Mouse (Mus musculus): ENCODE measurements around the gene Dhrs7. TPM values are rescaled to one million over a fixed set of nuclear protein-coding genes. Genes with fewer than 3 reads are reported as not detected.
A peak's percentile ranks its signal among the peaks of the same experiment; 100 is the strongest.

Dhrs7 gene
- polyA plus RNA-seq, 1 experiment from 2014 or later = 12.9 TPM

DNA sequence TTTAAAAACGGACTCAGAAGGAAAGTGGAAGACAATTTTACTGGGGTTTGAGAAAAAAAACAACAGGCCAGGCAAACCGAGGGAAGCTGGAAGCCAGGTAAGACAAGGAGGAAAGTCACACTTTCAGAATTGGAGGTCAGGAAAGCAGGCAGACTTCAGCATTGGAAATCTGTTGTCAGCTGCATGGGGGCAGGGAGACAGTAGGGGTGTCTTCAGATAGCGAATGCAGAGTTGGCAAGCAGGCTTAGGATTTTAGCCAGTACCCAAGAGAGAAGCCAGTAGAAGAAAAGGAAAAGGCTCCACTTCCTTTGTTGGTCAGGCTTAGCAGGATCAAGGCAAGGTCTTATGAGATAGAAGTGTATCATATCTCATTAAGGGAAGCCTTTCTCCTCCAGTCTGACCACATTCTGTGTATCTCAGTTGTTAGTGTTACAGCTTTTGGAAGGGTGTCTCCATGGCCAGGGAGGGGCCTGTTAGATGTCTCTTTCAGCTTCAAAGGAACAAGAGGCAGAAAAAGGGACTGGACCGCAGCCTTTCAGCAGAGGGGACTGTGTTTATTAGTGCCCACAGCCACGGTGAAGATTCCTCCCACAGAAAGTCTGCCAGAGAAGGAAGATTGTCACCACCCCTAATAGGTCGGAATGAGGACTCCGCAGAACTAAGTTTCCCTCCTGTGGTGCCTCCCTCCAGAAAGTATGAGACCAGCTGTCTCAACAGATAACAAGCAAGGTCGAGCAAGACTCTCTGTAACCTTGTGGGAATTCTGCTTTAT, 18.0 kb upstream of the Dhrs7 start:
- no peaks in the 10 kb centered on the region for H3K36me3 ChIP-seq
- H3K27me3 ChIP-seq = no peaks in the 10 kb centered on the region
- no peak overlapping the region for H3K4me3 ChIP-seq (replicated peaks)
- WGBS (ENCODE audit: insufficient replicate concordance) = 29% methylated on average over 8 of the region's 8 CpGs
- H3K9me3 ChIP-seq (replicated peaks) = no peaks in the 10 kb centered on the region
- no peak for DNase-seq
- H3K4me2 ChIP-seq = peak overlapping the region; percentile 32
- ATAC-seq (ENCODE audit: low read depth) = peak; percentile 93
- peaks cover 18% of the 10 kb centered on the region for H3K4me1 ChIP-seq (replicated peaks)
- H3K27ac ChIP-seq = peak overlapping the region; percentile 13; the same call in 1 of the 2 replicates
- H3K9ac ChIP-seq = no peak overlapping the region

DNA sequence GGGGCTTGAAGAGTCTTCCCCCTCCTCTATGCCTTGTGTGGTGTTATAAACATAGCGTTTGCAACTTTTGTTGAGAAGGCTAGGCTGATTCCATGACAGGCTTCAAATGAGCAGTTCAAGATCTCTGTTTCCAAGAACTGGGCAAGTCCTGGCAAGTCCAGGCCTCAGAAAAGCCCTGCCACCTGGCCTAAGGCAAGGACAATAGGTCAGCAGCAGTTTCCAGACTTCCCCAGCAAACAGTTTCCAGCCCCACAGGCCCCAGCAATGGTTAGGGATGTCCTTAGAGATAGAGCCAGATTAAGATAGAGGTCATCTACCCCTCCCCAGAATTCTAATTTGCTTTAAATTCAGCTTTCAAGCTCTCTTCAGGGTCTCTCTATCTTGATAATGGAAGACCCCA, 17.2 kb upstream of the Dhrs7 start:
- Histone ChIP-seq H3K4me2 (no peak overlapping the region), H3K4me3 (replicated peaks) (no peak overlapping the region), H3K27ac (no peak overlapping the region), H3K4me1 (replicated peaks) (peaks cover 18% of the 10 kb centered on the region), H3K9ac (no peak overlapping the region), H3K36me3 (no peaks in the 10 kb centered on the region), H3K9me3 (replicated peaks) (no peaks in the 10 kb centered on the region), H3K27me3 (no peaks in the 10 kb centered on the region)
- WGBS (ENCODE audit: insufficient replicate concordance) = 82% methylated on average over 1 of the region's 1 CpGs
- no peak for DNase-seq
- ATAC-seq (ENCODE audit: low read depth) = no peak

DNA sequence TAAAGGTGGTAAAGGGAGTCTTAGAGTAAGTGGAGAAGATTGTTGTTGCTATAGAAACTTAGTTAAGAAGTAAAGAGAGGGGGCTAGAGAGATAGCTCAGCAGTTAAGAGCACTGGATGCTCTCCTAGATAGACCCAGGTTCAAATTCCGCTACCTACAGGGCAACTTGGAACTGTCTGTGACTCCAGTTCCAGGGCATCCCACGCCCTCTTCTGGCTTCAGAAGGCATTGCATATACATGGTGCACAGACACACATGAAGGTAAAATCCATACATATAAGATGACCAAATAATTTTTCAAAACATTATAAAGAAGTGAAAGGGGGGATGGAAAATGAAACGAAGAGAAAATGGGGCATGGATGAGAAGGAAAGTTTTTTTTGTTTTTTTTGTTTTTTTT, 14.9 kb upstream of the Dhrs7 start:
- Histone ChIP-seq H3K4me2 (no peak overlapping the region), H3K36me3 (no peaks in the 10 kb centered on the region), H3K9ac (no peak overlapping the region), H3K9me3 (replicated peaks) (no peaks in the 10 kb centered on the region), H3K4me1 (replicated peaks) (peaks cover 18% of the 10 kb centered on the region), H3K27ac (no peak overlapping the region), H3K27me3 (no peaks in the 10 kb centered on the region), H3K4me3 (replicated peaks) (no peak overlapping the region)
- DNase-seq = no peak
- 51% methylated on average over 3 of the region's 3 CpGs for WGBS (ENCODE audit: insufficient replicate concordance)
- ATAC-seq (ENCODE audit: low read depth) = no peak

DNA sequence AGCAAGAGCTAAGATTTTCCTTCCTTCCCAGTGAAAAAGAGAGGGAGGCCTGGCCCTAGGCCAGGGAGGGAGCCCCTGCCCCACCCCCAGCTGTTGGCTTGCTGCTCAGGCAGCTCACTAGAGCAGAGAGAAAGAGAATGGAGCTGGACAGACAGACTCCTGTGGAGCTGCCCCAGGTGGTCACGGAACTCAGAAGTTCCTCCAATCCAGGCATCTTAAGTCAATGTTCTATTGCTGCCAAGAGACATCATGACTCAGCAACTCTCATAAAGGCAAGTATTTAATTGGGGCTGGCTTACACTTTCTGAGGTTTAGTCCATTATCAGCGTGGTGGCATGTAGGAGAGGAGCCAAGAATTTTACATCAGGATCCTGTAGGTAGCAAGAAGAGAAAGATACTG, 10.1 kb upstream of the Dhrs7 start:
- 49% methylated on average over 2 of the region's 2 CpGs for WGBS (ENCODE audit: insufficient replicate concordance)
- H3K9me3 ChIP-seq (replicated peaks) = no peaks in the 10 kb centered on the region
- no peak overlapping the region for H3K4me3 ChIP-seq (replicated peaks)
- no peaks in the 10 kb centered on the region for H3K36me3 ChIP-seq
- H3K4me2 ChIP-seq = no peak overlapping the region
- no peak for ATAC-seq (ENCODE audit: low read depth)
- no peak for DNase-seq
- no peaks in the 10 kb centered on the region for H3K27me3 ChIP-seq
- no peak overlapping the region for H3K9ac ChIP-seq
- no peak overlapping the region for H3K27ac ChIP-seq
- no peaks in the 10 kb centered on the region; the same call in 1 of the 2 replicates for H3K4me1 ChIP-seq (replicated peaks)

DNA sequence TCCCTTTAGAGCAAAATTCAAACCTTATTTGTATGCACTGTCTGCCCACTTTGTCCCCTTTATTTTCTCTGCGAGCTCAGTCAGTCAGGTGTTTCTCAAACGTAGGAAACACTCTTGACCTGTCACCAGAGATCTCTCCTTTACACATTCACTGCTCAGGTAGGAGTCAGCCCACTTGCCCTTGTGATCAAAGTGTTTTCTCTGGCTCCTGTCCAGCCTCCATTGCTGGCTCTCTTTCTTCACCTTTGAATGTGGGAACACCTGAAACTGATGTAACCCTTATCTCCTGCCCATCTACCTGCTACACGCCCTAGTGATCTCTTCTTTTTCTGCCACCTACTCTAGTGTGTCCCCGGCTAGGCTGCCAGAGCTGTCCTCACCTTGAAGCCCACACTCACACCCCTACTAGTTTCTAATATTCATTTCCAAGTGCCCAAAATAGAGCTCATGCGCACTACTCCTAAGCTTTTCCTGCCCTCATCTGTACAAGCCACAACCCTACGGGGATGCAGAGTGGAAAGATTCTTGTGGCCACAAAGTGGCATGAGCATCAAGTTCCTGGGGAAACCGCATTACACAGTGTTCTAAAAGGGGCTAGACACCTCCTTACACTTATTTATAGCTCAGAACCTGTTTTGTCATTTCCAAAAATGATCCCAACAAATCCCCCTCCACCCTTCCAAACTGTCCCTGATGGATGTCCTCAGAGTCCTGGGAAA, 9.5 kb upstream of the Dhrs7 start:
- ATAC-seq (ENCODE audit: low read depth) = no peak
- 47% methylated on average over 7 of the region's 7 CpGs for WGBS (ENCODE audit: insufficient replicate concordance)
- H3K4me2 ChIP-seq = no peak overlapping the region
- H3K9ac ChIP-seq = no peak overlapping the region
- no peak overlapping the region for H3K27ac ChIP-seq
- no peak overlapping the region for H3K4me3 ChIP-seq (replicated peaks)
- H3K4me1 ChIP-seq (replicated peaks) = no peaks in the 10 kb centered on the region; the same call in 1 of the 2 replicates
- no peaks in the 10 kb centered on the region for H3K9me3 ChIP-seq (replicated peaks)
- no peaks in the 10 kb centered on the region for H3K27me3 ChIP-seq
- no peak for DNase-seq
- no peaks in the 10 kb centered on the region for H3K36me3 ChIP-seq

DNA sequence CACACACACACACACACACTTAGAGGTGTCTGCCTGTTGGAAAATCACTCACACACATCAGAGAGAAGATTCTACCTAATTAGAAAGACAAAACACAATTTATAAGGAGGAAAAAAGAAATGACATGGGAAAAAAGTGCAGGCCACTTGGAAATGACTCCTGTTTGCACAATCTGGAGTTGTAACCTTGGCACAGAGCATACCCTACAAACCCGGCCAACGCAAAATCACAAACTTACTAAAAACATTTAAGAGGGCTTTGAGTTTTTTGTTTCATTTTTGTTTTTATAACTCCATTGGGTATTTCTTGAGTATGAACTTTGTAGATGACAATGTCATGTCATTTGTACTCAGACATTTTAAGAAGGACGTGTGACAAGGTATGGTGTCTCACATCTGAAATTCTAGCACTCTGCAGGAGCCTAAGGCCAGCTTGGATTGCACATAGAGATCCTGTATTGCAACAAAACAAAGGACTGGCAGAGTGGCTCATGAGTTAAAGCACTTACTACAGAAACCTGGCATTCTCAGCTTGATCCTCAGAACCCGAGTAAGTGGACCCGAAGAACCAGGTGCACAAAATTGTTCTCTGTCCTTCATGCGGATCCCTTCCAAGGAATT, 6.9 kb upstream of the Dhrs7 start:
- DNase-seq (no peak), ATAC-seq (ENCODE audit: low read depth) (no peak)
- Histone ChIP-seq H3K4me3 (replicated peaks) (no peak overlapping the region), H3K27ac (no peak overlapping the region), H3K9me3 (replicated peaks) (no peaks in the 10 kb centered on the region), H3K27me3 (no peaks in the 10 kb centered on the region), H3K9ac (no peak overlapping the region), H3K4me2 (no peak overlapping the region), H3K4me1 (replicated peaks) (no peaks in the 10 kb centered on the region; the same call in 1 of the 2 replicates), H3K36me3 (no peaks in the 10 kb centered on the region)
- 76% methylated on average over 6 of the region's 6 CpGs for WGBS (ENCODE audit: insufficient replicate concordance)

DNA sequence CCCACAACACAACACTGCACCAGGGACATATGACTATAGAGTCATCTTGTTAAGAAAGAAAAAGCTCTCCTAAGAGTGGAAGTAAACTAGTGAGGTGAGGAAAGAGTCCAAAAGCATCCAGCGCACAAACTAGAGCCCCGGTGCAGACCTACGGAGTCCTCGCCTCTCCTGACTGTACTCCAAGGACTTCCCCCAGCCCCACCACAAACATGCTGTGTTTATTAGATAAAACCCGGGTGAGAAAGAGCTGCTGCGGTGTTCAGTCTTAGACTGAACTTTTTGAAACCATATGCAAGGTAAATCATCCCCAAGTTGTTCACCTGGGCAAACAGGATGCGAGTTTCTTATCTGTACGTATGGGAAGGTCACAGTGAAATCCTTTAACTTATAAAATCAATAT, 6.2 kb upstream of the Dhrs7 start:
- no peaks in the 10 kb centered on the region for H3K27me3 ChIP-seq
- no peak overlapping the region for H3K4me3 ChIP-seq (replicated peaks)
- no peak overlapping the region for H3K4me2 ChIP-seq
- ATAC-seq (ENCODE audit: low read depth) = no peak
- H3K9me3 ChIP-seq (replicated peaks) = no peaks in the 10 kb centered on the region
- H3K27ac ChIP-seq = no peak overlapping the region
- 26% methylated on average over 8 of the region's 8 CpGs for WGBS (ENCODE audit: insufficient replicate concordance)
- no peak for DNase-seq
- H3K4me1 ChIP-seq (replicated peaks) = no peaks in the 10 kb centered on the region; the same call in 1 of the 2 replicates
- no peaks in the 10 kb centered on the region for H3K36me3 ChIP-seq
- no peak overlapping the region for H3K9ac ChIP-seq

DNA sequence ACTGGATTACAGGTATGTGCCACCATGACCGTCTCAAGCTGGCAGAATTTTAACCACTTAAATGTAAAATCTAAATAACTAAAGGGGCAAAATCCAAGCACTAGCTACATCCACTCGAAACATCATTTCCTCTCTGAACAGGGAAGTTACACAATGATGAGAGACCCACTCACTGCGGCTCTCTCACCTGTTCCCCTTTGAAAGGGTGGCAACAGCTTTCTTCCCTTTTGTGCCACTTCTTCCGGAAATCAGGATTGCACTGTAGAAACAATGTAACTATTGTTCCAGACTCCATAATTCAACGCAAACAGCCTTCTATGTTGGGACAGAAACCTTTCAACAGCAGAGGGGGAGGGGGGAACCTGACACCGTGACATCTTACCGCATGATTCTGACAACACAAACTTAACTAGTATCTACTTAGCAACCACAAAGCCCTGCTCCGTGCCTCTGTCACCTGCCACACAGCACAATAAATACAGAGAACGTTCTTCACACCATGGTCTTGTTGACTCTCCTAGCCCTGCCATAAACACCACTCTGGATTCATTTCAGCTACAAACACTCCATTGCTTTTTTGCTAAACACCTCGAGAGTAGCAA, 3.3 kb upstream of the Dhrs7 start:
- H3K27ac ChIP-seq = no peak overlapping the region
- H3K36me3 ChIP-seq = no peaks in the 10 kb centered on the region
- H3K9me3 ChIP-seq (replicated peaks) = no peaks in the 10 kb centered on the region
- no peak overlapping the region for H3K9ac ChIP-seq
- H3K27me3 ChIP-seq = no peaks in the 10 kb centered on the region
- no peak overlapping the region for H3K4me3 ChIP-seq (replicated peaks)
- H3K4me1 ChIP-seq (replicated peaks) = peaks cover 18% of the 10 kb centered on the region
- DNase-seq (no peak), ATAC-seq (ENCODE audit: low read depth) (no peak)
- H3K4me2 ChIP-seq = no peak overlapping the region
- WGBS (ENCODE audit: insufficient replicate concordance) = 54% methylated on average over 10 of the region's 10 CpGs

DNA sequence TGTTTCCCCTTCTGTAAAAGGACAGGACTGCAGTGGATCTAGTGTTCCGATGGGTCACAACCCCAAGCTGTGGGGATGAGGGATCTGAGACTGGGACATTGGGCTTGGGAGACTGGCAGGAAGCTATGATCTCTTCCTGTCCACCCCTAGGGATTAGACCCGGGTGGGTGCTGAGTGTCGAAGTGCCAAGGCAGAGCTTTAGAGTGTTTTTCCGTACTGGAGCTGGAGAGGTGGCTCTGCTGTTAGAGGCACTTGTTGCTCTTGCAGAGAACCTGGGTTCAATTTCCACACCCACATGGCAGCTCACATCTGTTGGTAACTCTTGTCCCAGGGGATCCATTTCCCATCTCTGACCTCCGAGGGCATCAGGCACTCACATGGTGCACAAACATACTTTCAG, 1.3 kb upstream of the Dhrs7 start:
- Histone ChIP-seq H3K4me3 (replicated peaks) (no peak overlapping the region), H3K4me1 (replicated peaks) (peaks cover 18% of the 10 kb centered on the region), H3K36me3 (no peaks in the 10 kb centered on the region), H3K27me3 (no peaks in the 10 kb centered on the region), H3K4me2 (no peak overlapping the region), H3K27ac (no peak overlapping the region), H3K9ac (no peak overlapping the region), H3K9me3 (replicated peaks) (no peaks in the 10 kb centered on the region)
- 71% methylated on average over 5 of the region's 5 CpGs for WGBS (ENCODE audit: insufficient replicate concordance)
- ATAC-seq (ENCODE audit: low read depth) (no peak), DNase-seq (no peak)

DNA sequence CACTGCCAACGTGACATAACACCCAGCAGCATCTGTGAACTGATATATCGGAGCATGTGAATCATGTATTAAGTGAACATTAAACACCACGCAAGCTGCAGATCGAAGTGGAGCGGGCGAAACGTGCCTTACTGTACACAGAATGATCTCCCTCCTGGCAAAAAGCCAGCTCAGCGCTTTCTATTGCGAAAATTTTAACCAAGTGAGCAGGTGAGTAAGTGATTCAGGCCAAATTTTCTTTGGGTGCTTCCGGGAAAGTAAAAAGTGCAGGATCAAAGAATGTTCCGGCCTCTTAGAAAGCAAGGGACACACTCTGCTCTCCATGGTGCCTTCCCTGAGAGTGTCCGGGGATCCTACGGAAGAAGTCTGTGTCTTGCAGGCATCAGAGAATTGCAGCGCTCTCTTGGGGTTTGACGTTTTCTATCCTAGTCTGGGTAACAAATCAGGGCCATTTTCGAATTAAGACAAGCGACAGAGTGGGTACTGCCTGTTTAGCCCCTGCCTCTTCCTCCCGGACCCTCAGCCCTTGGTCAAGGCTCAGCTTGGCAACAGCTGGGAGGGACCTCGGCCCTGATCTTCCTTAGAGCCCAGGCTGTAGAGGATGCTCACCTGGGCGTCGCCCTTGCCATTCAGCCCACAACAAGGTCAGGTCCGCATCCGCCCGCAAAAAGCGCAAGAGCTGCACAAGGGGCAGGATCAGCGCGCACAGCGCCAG, 532 bp downstream of the Dhrs7 start:
- DNase-seq = no peak
- H3K9ac ChIP-seq = peak overlapping the region; percentile 69
- H3K27me3 ChIP-seq = no peaks in the 10 kb centered on the region
- peak overlapping the region; percentile 54; the same call in 1 of the 2 replicates for H3K27ac ChIP-seq
- no peaks in the 10 kb centered on the region for H3K36me3 ChIP-seq
- peak overlapping the region; percentile 65 for H3K4me3 ChIP-seq (replicated peaks)
- H3K9me3 ChIP-seq (replicated peaks) = no peaks in the 10 kb centered on the region
- peak; percentile 22; the same call in 1 of the 2 replicates for ATAC-seq (ENCODE audit: low read depth)
- peak overlapping the region; percentile 89 for H3K4me2 ChIP-seq
- 12% methylated on average over 28 of the region's 28 CpGs for WGBS (ENCODE audit: insufficient replicate concordance)
- peaks cover 18% of the 10 kb centered on the region for H3K4me1 ChIP-seq (replicated peaks)

DNA sequence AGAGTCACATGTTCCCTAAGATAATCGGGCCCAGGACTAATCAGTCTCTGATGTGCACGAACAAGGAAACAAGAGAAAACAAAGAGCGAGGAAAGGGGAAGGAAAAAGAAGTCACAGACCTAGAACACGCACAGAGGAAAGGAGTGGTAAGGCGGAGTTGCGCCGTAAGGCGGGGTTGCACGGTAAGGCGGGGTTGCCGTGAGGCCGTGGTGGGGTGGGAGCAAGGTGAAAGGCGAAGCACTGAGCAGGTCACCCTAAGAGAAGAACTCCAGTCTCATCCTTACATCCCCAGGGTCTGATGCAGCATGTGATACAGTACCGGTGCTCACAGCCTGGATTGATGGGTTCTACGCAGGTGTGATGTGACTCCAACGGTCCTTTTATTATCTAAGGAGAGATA, 8.9 kb downstream of the Dhrs7 start:
- Histone ChIP-seq H3K27ac (no peak overlapping the region), H3K4me3 (replicated peaks) (no peak overlapping the region), H3K27me3 (no peaks in the 10 kb centered on the region), H3K9ac (no peak overlapping the region), H3K36me3 (no peaks in the 10 kb centered on the region), H3K9me3 (replicated peaks) (no peaks in the 10 kb centered on the region), H3K4me1 (replicated peaks) (no peaks in the 10 kb centered on the region), H3K4me2 (no peak overlapping the region)
- 75% methylated on average over 16 of the region's 16 CpGs for WGBS (ENCODE audit: insufficient replicate concordance)
- ATAC-seq (ENCODE audit: low read depth) (no peak), DNase-seq (no peak)

Measured in liver, embryonic 13.5 days (tissue).